Mouse (Mus musculus): ENCODE measurements at regions not wholly inside any gene's neighbourhood (a gene's known extent, or its start where the extent isn't known, plus 50 kb on each side); places are given as distances from the start of the nearest gene placed in this dataset.

- no peak for TF ChIP-seq CTCF (IDR thresholded peaks at IDR 0.05; ENCODE audit: low read depth)
- no peak for ATAC-seq
- no peak overlapping the region for H3K9ac ChIP-seq (ENCODE audit: low read depth, low read length)
- H3K4me1 ChIP-seq (replicated peaks; ENCODE audit: control insufficient read depth, insufficient read depth, low read length), result no peaks in the 10 kb centered on the region
- no peak overlapping the region for H3K27ac ChIP-seq (ENCODE audit: low read depth, low read length)
- no peak overlapping the region for H3K4me2 ChIP-seq (replicated peaks; ENCODE audit: low read depth)
- no peaks in the 10 kb centered on the region for H3K27me3 ChIP-seq (replicated peaks; ENCODE audit: control insufficient read depth, insufficient read depth, low read length)
- H3K36me3 ChIP-seq (ENCODE audit: control insufficient read depth, insufficient read depth), result no peaks in the 10 kb centered on the region
- 59% methylated on average over 2 of the region's 2 CpGs for WGBS
- no peak overlapping the region for H3K4me3 ChIP-seq (ENCODE audit: low read depth, low read length)
- no peaks in the 10 kb centered on the region for H3K9me3 ChIP-seq (ENCODE audit: control insufficient read depth)
Measured at GRCm38 (mm10) chr2:105454353-105454752, 55.2 kb upstream of the Rcn1 start.

DNA sequence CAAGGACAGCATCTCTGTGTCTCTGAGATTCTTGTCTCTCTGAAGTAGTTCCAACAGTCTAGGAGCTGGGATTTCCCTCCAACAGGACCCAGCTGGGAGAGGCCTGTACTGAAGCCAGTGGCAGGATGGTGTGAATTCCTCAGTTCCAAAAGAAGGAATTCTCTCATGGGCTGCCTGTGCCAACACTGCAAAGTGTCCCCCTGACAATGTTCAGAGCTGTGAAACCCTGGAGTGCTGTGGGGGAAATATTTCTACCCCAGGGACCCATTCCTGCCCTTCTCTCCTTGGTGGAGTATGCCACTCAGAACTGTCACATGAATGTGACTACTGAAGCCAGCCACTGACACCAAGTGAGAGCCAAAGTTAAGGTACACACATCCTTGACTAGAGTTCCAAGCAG is 55.7 kb upstream of the Rcn1 start:
- H3K4me1 ChIP-seq (replicated peaks; ENCODE audit: control insufficient read depth, insufficient read depth, low read length), result no peaks in the 10 kb centered on the region
- H3K4me2 ChIP-seq (replicated peaks; ENCODE audit: low read depth), result no peak overlapping the region
- H3K9me3 ChIP-seq (ENCODE audit: control insufficient read depth), result no peaks in the 10 kb centered on the region
- no peak overlapping the region for H3K4me3 ChIP-seq (ENCODE audit: low read depth, low read length)
- no peaks in the 10 kb centered on the region for H3K27me3 ChIP-seq (replicated peaks; ENCODE audit: control insufficient read depth, insufficient read depth, low read length)
- no peaks in the 10 kb centered on the region for H3K36me3 ChIP-seq (ENCODE audit: control insufficient read depth, insufficient read depth)
- no peak overlapping the region for H3K9ac ChIP-seq (ENCODE audit: low read depth, low read length)
- ATAC-seq, result no peak
- no peak overlapping the region for H3K27ac ChIP-seq (ENCODE audit: low read depth, low read length)
- TF ChIP-seq CTCF (IDR thresholded peaks at IDR 0.05; ENCODE audit: low read depth), result no peak

GRCm38 (mm10) chr2:105458643-105459042 is 59.5 kb upstream of the Rcn1 start:
- no peak for ATAC-seq
- Histone ChIP-seq H3K27me3 (replicated peaks; ENCODE audit: control insufficient read depth, insufficient read depth, low read length) (no peaks in the 10 kb centered on the region), H3K4me2 (replicated peaks; ENCODE audit: low read depth) (no peak overlapping the region), H3K4me1 (replicated peaks; ENCODE audit: control insufficient read depth, insufficient read depth, low read length) (no peaks in the 10 kb centered on the region), H3K9me3 (ENCODE audit: control insufficient read depth) (no peaks in the 10 kb centered on the region), H3K36me3 (ENCODE audit: control insufficient read depth, insufficient read depth) (no peaks in the 10 kb centered on the region), H3K9ac (ENCODE audit: low read depth, low read length) (no peak overlapping the region), H3K4me3 (ENCODE audit: low read depth, low read length) (no peak overlapping the region), H3K27ac (ENCODE audit: low read depth, low read length) (no peak overlapping the region)
- 89% methylated on average over 4 of the region's 4 CpGs for WGBS
- no peak for TF ChIP-seq CTCF (IDR thresholded peaks at IDR 0.05; ENCODE audit: low read depth)

- Histone ChIP-seq H3K4me2 (replicated peaks; ENCODE audit: low read depth) (no peak overlapping the region), H3K9me3 (ENCODE audit: control insufficient read depth) (no peaks in the 10 kb centered on the region), H3K27me3 (replicated peaks; ENCODE audit: control insufficient read depth, insufficient read depth, low read length) (no peaks in the 10 kb centered on the region), H3K4me1 (replicated peaks; ENCODE audit: control insufficient read depth, insufficient read depth, low read length) (no peaks in the 10 kb centered on the region), H3K36me3 (ENCODE audit: control insufficient read depth, insufficient read depth) (no peaks in the 10 kb centered on the region), H3K9ac (ENCODE audit: low read depth, low read length) (no peak overlapping the region), H3K27ac (ENCODE audit: low read depth, low read length) (no peak overlapping the region), H3K4me3 (ENCODE audit: low read depth, low read length) (no peak overlapping the region)
- ATAC-seq, result no peak
- no peak for TF ChIP-seq CTCF (IDR thresholded peaks at IDR 0.05; ENCODE audit: low read depth)
- WGBS, result 72% methylated on average over 9 of the region's 9 CpGs
Measured at GRCm38 (mm10) chr2:105459512-105459911, 60.4 kb upstream of the Rcn1 start.

DNA sequence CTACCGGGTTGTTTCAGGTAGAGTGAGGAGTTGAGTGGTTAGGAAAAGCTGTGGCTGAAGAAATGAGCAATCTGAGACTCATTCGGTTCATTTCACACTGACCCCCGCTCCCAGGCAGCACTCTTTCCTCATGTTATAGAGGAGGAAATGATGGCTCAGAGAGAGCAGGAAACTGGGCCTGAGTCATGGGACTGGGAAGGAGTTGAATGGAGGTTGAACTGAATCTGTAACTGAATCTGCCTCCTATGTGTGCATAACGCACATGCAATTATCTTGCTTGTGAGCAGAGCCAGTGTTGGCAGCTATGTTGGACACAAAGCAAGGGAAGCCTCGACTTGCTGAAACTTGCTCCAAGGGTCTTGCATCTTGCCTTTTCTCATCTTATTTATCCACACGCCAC is 66.5 kb upstream of the Rcn1 start:
- Histone ChIP-seq H3K4me2 (replicated peaks; ENCODE audit: low read depth) (no peak overlapping the region), H3K4me3 (ENCODE audit: low read depth, low read length) (no peak overlapping the region), H3K27me3 (replicated peaks; ENCODE audit: control insufficient read depth, insufficient read depth, low read length) (no peaks in the 10 kb centered on the region), H3K9ac (ENCODE audit: low read depth, low read length) (no peak overlapping the region), H3K4me1 (replicated peaks; ENCODE audit: control insufficient read depth, insufficient read depth, low read length) (no peaks in the 10 kb centered on the region), H3K36me3 (ENCODE audit: control insufficient read depth, insufficient read depth) (no peaks in the 10 kb centered on the region), H3K9me3 (ENCODE audit: control insufficient read depth) (no peaks in the 10 kb centered on the region), H3K27ac (ENCODE audit: low read depth, low read length) (no peak overlapping the region)
- no peak for ATAC-seq
- no peak for TF ChIP-seq CTCF (IDR thresholded peaks at IDR 0.05; ENCODE audit: low read depth)
- 81% methylated on average over 6 of the region's 6 CpGs for WGBS

DNA sequence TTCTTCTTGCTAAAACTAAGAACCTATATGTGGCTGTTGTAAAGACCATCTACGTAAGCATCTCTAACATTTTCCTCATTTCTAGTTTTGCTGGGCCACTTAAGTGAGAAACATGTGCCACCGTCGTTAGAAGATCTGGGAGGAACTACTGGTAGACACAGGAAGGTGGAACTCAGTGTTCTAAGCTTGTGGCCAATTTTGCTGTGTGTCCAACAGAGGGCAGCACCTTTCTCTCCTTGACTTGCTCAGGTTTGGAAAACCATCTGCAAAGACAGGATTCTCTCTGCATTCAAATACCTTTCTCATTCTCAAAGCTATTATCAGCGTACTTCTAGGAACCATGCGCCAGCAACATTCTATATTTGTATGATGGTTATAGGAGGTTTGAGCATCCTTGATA is 69.8 kb upstream of the Rcn1 start:
- Histone ChIP-seq H3K4me3 (ENCODE audit: low read depth, low read length) (no peak overlapping the region), H3K27me3 (replicated peaks; ENCODE audit: control insufficient read depth, insufficient read depth, low read length) (no peaks in the 10 kb centered on the region), H3K9ac (ENCODE audit: low read depth, low read length) (no peak overlapping the region), H3K4me1 (replicated peaks; ENCODE audit: control insufficient read depth, insufficient read depth, low read length) (no peaks in the 10 kb centered on the region), H3K4me2 (replicated peaks; ENCODE audit: low read depth) (no peak overlapping the region), H3K9me3 (ENCODE audit: control insufficient read depth) (no peaks in the 10 kb centered on the region), H3K27ac (ENCODE audit: low read depth, low read length) (no peak overlapping the region), H3K36me3 (ENCODE audit: control insufficient read depth, insufficient read depth) (no peaks in the 10 kb centered on the region)
- 32% methylated on average over 5 of the region's 5 CpGs for WGBS
- no peak for ATAC-seq
- peak; percentile 79 for TF ChIP-seq CTCF (IDR thresholded peaks at IDR 0.05; ENCODE audit: low read depth)

- ATAC-seq, result no peak
- WGBS, result 70% methylated on average over 7 of the region's 7 CpGs
- Histone ChIP-seq H3K4me3 (ENCODE audit: low read depth, low read length) (no peak overlapping the region), H3K27me3 (replicated peaks; ENCODE audit: control insufficient read depth, insufficient read depth, low read length) (no peaks in the 10 kb centered on the region), H3K4me2 (replicated peaks; ENCODE audit: low read depth) (no peak overlapping the region), H3K27ac (ENCODE audit: low read depth, low read length) (no peak overlapping the region), H3K9ac (ENCODE audit: low read depth, low read length) (no peak overlapping the region), H3K36me3 (ENCODE audit: control insufficient read depth, insufficient read depth) (no peaks in the 10 kb centered on the region), H3K9me3 (ENCODE audit: control insufficient read depth) (no peaks in the 10 kb centered on the region), H3K4me1 (replicated peaks; ENCODE audit: control insufficient read depth, insufficient read depth, low read length) (no peaks in the 10 kb centered on the region)
- no peak for TF ChIP-seq CTCF (IDR thresholded peaks at IDR 0.05; ENCODE audit: low read depth)
Measured at GRCm38 (mm10) chr2:105476028-105476677, 77.0 kb upstream of the Rcn1 start.

Data from intestine, postnatal 0 days (tissue).